Mouse (Mus musculus) monocyte, adult 2 months (primary cell): ENCODE data around the gene Esyt1.

Experiments
- DNase-seq, 2 experiments: peaks; one replicate each; pipeline ENCODE4 v3.0.0; 2022; ENCODE audit warnings: low spot score in 2 of 2, low read depth in 1 of 2

Gene Esyt1

GRCm38 (mm10) chr10:128489785-128490184 lies 35.9 kb downstream of the Esyt1 start:
- DNase-seq: no peak

GRCm38 (mm10) chr10:128489380-128489779 lies 36.3 kb downstream of the Esyt1 start:
- DNase-seq: peak in 1 of 2 experiments; percentile 16

GRCm38 (mm10) chr10:128488776-128489175 lies 36.9 kb downstream of the Esyt1 start:
- DNase-seq: no peak

GRCm38 (mm10) chr10:128487861-128488712 lies 37.6 kb downstream of the Esyt1 start:
- DNase-seq: no peak

GRCm38 (mm10) chr10:128486370-128486769 lies 39.3 kb downstream of the Esyt1 start:
- no peak for DNase-seq

GRCm38 (mm10) chr10:128474366-128474765 lies 51.3 kb downstream of the Esyt1 start:
- no peak for DNase-seq

- no peak for DNase-seq
Observed at GRCm38 (mm10) chr10:128460270-128460630, 65.4 kb downstream of the Esyt1 start.
